Mouse (Mus musculus) cerebellum, postnatal 25 days (tissue): ENCODE results near the gene Large1.
"Not testable (repeated sequence)": the region's sequence is repeated elsewhere in the genome, so short reads cannot be mapped to it uniquely, and the experiment has no call there.

Experiments
- DNase-seq, 2 experiments: peaks; one replicate each; pipeline ENCODE4 v3.0.0; 2021; ENCODE audit warnings: mixed read lengths in 2 of 2

Gene Large1

DNA sequence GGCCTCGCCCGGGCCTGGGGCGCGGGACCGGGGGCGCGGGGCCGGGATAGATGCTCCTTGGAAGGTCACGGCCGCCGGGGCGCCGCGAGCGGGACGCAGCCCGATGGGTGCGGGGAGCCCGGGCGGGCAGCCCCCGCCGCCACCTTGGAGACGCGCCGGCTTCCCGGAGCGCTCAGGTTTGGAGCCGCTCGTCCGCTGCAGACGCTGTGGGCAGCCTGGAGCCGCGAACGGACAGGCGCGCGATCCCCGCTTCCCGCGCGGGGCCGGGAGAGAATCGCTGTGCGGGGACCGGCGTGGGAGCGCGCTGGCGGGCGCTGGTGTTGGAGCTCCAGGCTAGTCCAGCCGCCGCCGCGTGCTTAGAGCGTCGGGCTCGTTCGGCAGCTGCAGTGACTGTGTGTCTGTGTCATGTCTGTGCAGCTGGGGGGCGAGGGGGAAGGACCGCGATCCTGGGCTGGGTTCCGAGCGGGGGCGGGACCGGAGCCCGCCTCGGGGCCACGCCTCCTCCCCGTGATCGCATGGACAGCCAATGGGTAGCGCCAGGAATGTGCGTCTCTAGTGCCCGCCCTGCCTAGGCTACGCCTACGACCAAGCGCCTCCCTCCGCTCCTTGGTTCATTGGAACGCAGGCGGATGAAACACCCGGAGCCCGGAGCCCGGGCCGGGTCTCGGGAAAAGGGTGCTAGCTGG lies at the start of gene Large1:
Large1 (minus strand) TSS at position 433 of the 686 bp plus-strand sequence.
- peak; percentile 98 to 99 for DNase-seq

DNA sequence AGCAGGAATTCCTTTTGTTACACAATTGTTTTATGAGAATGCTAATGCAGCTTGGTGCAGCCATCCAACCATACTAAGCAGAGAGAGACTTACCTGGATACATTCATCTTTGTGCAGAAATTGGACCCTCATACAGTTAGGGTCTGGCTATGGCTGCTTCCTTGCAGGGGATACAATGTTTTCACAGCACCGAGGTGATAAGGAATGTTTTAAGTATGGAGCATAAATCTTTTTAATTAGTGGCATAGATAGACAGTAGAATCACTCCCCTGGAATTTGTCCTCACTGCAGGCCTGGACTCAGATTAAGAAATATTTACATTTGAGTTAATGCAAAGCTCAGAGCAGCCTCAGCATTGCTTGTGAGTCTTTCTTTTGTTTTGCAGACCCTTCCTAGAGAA lies 47.0 kb upstream of the Large1 start:
- no peak for DNase-seq

DNA sequence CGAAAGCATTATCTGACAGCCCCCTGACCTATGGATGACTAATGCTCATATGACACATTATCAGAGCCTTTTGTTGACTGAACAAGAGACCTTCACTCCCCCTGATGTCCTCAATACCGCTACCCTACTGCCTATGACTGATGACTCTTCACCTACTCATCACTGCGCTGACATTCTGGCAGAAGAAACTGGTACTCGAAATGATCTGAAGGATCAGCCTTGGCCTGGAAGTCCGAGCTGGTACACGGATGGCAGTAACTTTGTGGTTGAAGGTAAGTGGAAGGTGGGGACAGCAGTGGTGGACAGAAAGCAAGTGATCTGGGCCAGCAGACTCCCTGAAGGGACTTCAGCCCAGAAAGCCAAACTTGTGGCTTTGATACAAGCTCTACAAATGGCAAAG lies 19.7 kb upstream of the Large1 start:
- DNase-seq: not testable (repeated sequence)

DNA sequence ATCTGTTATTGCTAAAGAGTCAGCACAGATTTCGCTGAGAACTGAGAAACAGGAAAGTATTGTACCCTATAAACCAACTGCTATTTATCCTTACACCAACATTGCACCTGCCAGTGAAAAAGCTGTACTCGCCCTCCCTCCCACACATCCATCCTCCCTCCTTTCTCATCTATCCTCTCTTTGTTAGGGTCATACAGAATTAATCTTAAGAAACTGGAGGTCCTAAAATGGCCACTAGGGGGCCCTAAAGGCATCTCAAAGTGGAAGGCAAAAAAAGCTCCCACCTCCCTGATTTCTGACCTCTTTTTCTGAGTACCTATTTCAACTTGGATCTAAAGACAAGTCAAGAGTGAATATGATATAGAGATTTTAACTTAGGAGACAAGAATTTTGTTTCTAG lies 2.6 kb upstream of the Large1 start:
- peak; percentile 39 to 77 for DNase-seq

DNA sequence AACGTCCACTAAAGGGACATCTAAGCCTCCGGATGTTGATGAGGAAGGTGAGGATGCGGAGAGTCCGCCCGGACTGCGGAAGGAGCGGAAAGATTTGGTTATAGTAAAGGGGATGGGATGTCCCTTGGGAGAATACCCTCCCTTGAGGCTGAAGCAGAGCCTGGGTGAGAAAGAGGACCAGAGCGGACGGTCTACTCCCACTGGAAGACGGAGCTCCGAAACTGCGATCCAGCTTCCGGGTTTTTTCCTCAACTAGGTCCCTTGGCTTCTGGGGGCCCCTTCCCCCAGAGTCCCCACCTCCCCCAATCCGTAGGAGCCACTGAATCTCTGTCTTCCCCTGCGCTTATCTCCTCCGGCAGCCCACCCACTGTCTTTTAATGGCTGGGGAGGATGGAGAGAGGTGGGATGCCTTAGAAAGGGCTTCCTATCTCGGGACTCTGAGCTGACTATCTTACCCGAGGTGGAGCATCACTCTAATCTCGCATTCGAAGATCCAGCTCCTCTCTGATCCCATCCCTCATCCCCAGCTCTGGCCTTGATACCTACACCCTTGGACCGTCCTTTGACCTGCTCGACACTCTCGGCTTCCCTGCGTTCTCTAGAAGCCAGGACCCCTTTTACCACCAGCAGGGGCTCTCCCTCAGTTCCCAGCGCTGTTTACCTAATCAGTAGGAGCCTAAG lies 1.0 kb upstream of the Large1 start:
- DNase-seq: peak; percentile 81 to 86

DNA sequence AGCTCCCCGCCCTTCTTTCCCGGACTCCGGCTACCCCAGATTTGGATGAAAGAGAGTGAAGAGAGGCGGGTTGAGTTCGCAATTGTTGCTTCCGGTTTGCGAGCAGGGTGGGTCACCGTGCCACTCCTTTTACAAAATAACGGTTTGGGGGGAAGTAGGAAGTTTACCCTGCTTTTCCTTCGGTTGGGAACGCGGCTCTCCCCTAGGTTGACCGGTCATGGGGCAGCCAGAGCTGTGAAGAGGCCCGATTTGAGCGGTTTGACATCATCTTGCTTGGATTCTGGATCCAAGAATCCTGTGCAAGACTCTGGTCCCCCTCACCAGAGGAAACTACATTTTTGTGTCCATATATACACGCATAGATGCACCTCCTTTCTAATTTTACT lies 447 bp upstream of the Large1 start:
- DNase-seq: no peak

DNA sequence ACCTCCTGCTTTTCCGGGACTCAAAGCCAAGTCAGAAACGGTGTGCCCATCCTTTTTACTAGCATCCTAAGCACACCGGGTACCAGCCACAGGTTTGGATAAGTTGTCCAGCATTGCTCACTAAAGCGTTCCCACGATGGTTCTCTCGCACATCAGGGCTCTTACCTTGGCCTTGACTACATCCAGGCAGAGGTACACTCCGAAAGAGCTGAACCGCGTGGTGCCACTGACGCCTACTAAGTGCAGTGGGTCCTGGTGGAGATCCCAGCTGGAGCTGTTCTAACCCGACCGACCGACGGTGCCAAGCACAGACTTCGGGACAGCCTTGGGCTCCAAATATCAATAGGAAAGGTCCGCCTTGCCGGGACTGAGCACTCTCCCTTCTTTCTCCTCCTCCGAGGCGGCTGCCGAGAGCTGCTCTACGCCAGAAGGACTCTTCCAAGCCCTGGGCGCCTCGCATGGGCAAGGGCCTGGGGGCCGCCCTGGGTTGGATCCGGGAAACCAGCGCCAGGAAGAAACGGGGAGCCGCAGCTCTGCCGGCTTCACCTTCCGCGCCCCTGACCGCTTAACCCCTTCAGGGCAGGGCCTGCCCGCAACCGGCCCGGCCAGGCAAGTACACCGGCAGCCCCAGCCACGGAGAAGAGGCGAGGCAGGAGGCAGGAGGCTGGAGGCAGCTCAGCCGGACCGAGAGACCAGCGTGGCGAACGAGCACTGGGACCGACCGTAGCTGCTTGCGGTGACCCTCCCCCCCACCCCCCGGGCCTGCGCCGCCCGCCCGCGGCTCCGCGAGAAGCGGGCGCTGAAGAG lies 836 bp downstream of the Large1 start:
- peak; percentile 67 to 71 for DNase-seq

DNA sequence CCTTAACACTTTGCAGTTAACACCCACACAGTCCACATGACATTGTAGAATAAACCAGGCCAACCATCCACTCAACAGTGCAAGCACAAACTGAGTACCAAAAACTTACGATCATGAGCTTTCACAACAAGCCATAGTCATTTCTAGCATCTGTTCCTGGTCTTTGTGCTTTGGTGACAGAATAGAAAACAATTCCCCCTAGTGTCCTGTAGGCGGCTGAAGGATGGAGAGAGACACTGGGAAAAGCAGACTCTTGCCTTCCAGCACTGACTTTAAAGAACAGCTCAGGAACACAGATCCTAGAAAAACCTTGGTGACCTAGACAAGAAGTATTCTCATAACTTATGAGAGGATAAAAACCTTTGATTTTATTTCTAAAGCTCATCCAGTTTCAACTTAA lies 3.0 kb downstream of the Large1 start:
- peak; percentile 17 to 39 for DNase-seq

DNA sequence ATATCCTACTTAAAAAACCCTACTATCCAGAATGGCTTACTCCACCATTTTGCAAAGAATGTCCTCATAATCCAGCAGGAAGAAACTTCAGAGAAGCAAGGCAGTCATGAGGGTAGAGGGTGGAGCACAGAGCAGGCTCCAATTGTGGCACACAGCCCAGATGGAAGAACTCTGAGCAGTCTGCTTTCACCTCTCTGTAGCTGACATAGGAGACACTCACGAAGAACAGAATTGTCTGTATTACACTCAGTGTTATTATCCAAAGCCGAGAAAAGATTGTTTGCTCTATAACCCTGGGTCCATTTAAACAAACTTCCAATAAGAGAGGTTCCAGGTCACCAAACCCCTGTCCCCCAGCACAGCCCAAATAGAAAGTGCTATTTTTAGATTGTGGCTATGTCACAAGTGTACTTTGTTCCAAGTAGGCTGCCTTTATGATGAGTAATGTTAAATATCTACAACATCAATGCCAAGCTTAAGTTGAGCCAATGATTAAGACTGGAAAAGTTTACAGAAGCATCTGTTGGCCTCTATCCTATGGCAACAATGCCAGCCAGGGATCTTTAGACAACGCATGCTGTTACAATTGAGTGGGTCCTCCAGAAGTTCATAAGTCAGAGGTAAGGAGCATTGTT lies 10.5 kb downstream of the Large1 start:
- DNase-seq: peak; percentile 20 to 42

DNA sequence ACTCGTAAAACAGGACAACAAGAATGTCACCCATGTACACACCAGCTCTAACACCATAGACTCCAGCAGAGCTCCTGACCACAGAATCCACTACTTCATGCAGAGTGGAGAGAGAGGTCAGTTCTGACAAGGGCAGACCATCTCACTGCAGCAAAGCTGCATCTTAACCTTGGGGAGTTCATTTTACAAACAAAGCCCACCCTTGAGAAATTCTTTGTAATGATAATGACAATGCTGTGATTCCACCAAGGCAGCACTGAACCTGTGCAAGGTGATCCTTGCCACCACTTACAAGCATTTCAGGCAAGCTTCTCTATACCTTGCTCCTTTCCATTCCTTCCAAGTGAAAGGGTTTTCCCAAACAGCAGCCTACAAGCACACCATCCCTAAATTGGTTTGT lies 16.5 kb downstream of the Large1 start:
- no peak for DNase-seq

DNA sequence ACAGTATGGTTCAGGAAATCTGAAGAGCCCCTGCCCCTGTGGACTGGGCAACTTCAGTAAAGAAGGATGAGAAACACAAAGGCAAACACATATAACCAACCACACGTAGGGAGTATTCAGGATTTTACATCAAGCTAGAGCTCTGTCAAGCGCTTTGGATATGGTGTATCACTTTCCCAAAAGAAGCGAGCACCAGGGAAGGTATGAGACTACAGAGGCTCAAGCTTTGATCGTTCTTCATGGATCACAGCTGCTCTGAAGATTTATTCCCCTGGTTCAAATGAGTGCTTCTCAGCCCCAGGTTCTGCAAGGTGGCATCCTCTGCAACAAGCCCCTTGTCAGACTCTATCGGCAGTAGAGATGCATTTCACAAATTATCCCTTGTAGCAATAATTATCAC lies 24.2 kb downstream of the Large1 start:
- no peak for DNase-seq

DNA sequence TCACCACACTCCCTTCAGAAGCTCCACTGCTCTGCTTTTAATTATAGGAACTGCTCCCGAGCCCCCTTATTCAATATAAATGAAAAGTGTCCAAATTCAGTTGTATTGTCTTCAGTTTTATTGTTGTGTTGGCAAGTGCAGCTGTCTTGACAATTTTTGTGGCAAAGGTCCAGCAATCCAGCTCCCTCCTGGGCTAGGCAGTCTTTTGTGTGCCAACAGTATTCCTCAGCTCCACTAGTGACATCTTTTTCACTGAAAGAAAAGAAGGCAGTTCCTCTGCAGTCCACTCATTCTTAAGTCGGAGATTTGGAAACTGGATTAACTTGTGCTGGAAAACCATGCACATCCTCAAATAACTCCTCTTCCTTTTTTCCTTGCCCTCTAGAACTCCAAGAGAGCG lies 25.3 kb downstream of the Large1 start:
- peak; percentile 19 to 53 for DNase-seq

DNA sequence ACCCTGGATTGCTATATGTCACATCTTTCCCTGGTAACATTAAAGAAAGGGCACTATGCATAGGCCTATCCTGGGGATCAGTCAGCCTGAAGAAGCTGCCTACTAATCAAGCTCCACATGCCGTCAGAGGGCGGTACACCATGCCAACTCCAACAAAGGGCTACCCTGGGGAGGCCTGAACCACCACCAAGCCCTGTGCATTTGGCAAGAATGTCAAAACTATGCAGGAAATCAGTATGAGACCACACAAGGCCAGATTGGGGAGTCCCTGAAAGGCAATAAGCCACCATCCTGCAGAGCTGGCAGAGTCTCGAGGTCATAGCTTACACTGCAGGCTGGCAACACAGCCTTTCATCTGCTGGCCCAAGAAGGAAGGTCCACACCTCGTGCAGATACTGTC lies 28.7 kb downstream of the Large1 start:
- DNase-seq: peak; percentile 80

DNA sequence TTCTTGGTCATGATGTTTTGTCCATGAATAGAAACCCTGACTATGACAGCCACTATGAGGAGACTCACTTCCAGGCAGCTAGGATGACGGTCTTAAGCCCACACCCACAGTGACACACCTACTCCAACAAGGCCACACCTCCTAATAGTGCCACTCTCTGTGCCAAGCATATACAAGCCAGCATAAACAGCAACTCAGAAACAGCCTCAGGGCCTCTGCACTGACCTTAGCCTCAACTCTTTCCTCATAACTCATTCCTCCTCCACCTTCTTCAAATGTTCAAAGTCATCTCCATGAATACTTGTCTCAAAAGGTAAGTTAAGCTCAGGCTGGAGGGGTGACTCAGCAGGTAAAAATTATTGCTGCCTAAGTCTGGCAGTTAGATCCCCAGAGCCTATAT lies 29.7 kb downstream of the Large1 start:
- DNase-seq: no peak

DNA sequence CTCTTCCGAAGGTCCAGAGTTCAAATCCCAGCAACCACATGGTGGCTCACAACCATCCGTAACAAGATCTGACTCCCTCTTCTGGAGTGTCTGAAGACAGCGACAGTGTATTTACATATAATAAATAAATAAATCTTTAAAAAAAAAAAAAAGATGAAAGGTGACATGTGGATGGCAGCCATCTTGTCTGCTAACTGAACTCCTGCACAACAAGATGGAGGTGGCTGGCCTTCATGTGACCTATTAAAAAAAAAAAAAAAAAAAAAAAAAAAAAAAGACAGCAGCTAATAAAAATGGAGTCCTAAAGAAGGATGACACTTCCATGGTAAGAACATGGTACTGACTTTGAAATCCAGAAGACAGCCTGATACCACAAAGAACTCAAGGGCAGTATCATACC lies 33.8 kb downstream of the Large1 start:
- DNase-seq: not testable (repeated sequence)

DNA sequence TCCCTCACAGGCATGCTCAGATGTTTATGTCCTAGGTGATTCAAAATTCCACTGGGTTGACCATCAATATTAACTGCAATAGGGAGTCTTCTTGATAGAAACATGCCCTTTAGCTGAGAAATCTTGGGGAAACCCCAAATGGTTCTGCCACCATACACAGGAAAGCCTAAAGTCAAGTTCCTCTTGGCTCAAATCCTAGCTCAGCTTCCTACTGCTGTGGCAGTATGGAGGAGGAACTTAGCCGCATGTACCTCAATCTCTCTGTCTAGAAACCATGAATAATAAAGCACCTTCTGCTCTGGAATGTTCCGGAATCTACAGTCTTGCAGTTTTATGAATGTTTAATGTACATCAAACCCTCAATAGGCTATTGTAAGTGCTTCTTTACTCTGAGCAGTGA lies 39.4 kb downstream of the Large1 start:
- no peak for DNase-seq

DNA sequence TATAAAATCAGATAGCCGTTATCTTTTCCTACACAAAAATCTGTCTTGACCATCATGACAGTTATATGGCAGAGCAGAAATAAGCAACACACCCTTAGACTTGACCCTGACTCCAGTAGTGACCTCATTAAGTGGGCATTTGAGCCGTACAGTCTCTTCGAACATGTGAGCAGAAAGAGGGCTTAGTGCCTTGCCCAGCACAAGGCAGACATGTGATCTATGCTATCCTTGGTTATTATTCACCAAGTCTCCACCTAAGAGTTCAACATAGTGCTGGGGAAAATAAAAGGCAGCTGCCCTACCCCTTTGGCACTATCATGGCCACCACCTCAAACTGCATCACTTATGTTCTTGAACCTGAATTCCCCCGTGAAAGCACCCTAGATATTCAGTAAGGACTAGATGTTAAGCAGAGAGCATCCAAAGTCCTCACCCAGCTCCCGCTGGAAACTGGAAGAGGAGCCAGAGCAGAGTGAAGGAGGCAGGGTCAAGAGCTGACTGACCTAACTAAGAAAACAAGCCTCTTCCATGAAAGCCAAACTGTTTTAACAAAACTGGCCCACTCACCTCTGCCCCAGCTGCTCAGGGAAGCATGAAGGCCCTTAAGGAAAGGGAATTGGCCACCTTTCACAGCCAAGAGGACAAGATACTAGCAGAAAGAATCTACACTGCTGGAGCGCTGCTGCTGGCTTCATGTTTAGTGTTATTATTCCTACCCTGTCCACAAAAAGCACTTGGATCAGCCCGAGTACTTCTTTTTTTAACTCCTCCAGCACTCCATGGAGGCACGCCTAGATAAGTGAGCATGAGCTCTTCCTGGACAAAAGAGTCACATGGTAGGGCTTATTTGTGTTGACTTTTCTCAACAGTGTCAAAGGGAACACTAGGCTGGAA lies 40.4 kb downstream of the Large1 start:
- no peak for DNase-seq

DNA sequence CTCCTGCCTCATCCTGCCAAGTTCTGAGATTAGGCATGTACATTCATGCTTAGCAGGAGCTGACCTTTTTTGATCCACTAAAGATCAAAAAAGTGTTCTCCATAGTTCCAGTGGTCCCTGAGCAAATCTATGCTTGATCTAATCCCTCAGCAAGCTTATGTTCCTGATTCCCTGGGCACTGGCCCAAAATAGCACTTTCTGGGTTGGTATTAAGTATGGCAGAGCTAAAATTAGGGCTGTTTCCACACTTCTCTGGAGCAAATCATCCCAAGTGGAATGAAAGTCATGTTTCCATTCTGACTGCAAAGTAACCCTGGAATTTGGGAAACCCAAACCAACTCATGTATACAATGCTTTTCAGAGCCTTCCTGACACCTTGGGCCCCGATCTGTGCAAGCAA lies 42.9 kb downstream of the Large1 start:
- DNase-seq: no peak

DNA sequence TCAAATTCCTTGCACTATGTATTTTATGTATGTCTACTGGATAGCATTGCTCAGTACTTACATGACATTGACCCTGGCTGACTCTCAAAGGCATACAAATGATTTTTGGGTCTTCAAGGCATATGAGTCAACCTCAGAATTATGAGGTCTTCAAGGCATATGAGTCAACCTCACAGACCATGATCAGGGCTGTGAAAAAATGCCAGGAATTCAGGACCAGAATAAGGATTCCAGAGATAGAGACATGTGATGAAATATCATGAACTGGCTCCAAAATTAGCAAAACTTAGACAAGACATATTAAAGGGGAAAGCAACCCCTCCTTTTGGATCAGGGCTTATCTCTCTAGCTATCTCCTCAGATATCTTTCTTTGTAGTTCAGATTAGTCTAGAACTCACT lies 43.3 kb downstream of the Large1 start:
- no peak for DNase-seq

DNA sequence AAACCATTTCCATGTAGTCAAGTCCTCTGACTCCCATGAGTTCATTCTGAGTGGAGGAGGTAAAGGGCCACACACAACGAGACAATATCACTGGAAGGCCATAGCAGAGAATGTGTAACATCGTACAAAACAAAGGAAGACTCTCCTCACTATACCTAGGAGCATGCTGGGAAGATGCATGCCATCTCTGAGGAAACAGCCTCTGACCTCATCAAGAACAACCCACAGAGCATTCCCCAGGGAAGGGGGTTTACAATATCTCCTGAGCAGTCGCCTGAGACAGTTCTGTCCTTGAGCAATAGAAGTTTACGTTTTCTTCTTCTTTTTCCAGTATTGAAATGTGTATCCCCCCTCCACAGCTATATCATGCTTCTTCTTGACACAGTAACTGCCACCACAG lies 49.4 kb downstream of the Large1 start:
- no peak for DNase-seq

DNA sequence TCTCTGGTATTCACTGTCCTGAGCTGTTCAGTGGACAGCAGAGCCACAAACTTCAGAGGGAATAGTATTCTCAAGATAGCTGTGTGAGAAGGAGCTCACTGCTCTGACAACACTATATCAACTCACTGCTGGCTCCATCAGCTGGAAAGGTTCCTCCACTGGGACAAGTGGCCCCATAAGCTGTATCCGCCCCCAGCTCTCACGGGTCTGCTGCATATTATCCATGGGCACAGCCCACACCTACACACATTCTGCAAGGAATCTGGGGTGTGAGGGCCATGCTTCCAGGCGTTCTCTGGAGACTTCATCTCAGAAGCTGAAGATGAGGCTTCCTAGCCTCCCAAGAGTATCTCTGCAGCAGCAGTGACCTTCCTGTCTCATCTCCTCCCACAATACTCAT lies 50.4 kb downstream of the Large1 start:
- DNase-seq: no peak

DNA sequence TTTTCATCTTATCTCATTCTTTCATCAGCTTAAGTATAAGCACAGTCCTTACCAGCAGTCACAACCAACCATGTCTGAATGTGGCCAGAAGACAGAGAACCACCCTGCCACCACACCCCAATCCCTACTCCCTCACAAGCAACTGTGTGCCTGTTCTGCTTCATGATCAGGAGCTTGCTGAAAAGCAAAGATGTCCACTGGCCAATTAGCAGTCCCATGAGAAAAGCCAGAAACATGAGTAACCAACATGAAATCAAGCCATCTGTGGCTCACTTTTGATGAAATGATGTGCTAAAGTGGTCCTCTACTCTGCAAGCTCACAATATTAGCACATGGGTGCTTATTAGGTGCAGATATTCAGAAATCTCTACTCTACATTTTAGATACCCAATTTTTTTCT lies 57.8 kb downstream of the Large1 start:
- DNase-seq: no peak
